Mouse (Mus musculus) liver, embryonic 14.5 days (tissue): ENCODE results near the gene Abhd2.
A peak's percentile ranks its signal among the peaks of the same experiment; 100 is the strongest.

ENCODE experiments used
- CTCF ChIP-seq: IDR thresholded peaks from 2 replicates; pipeline ENCODE4 v1.5.1; 2016; ENCODE audit warnings: antibody characterized with exemption, low read depth, control low read depth
- EP300 ChIP-seq: IDR thresholded peaks from 2 replicates; pipeline ENCODE4 v1.6.1; 2016; ENCODE audit warnings: antibody characterized with exemption, low read depth

- TF ChIP-seq CTCF (peak; percentile 65), EP300 (no peak)
Measured at GRCm38 (mm10) chr7:79255752-79256151, 17.2 kb upstream of the Abhd2 start.
